Mouse (Mus musculus) lung, postnatal 0 days (tissue): ENCODE measurements around the gene Ccdc136. TPM values are rescaled to one million over a fixed set of nuclear protein-coding genes. Genes with fewer than 3 reads are reported as not detected.

Experiments used
- ATAC-seq: fragments of 200-750 bp; cut with Nextera tagmentation; 2 replicates; pipeline ENCODE4 v1.8.0; 2017; ENCODE audit warnings: moderate library complexity
- DNase-seq: peaks from one replicate; pipeline ENCODE4 v3.0.0-alpha.2; 2016; ENCODE audit warnings: low spot score
- H3K27ac ChIP-seq: fragments of 300-500 bp; sonication (generic); 2 replicates; pipeline ENCODE4 v1.5.1; 2014; ENCODE audit warnings: antibody characterized with exemption, mild to moderate bottlenecking, low read length, mixed read lengths
- H3K27me3 ChIP-seq: fragments of 300-500 bp; sonication (generic); replicated peaks from 2 replicates; pipeline ENCODE4 v1.6.1; 2014; ENCODE audit warnings: low read length, mixed read lengths; ENCODE audit not compliant: insufficient read depth
- H3K36me3 ChIP-seq: fragments of 300-500 bp; sonication (generic); 2 replicates; pipeline ENCODE4 v1.6.1; 2014; ENCODE audit warnings: low read length, mixed read lengths; ENCODE audit not compliant: insufficient read depth
- H3K4me1 ChIP-seq: fragments of 300-500 bp; sonication (generic); 2 replicates; pipeline ENCODE4 v1.6.1; 2014; ENCODE audit warnings: antibody characterized with exemption, low read depth, low read length, mixed read lengths; ENCODE audit not compliant: insufficient read depth
- H3K4me2 ChIP-seq: fragments of 300-500 bp; sonication (generic); replicated peaks from 2 replicates; pipeline ENCODE4 v1.6.1; 2014; ENCODE audit warnings: low read depth, mild to moderate bottlenecking, low read length, moderate library complexity, mixed read lengths
- H3K4me3 ChIP-seq: fragments of 300-500 bp; sonication (generic); 2 replicates; pipeline ENCODE4 v1.5.1; 2014; ENCODE audit warnings: low read depth, low read length
- H3K9ac ChIP-seq: fragments of 300-500 bp; sonication (generic); replicated peaks from 2 replicates; pipeline ENCODE4 v1.6.1; 2014; ENCODE audit warnings: low read depth, mild to moderate bottlenecking
- H3K9me3 ChIP-seq: fragments of 300-500 bp; sonication (generic); 2 replicates; pipeline ENCODE4 v1.6.1; 2016; ENCODE audit warnings: low read length, mixed read lengths
- CTCF ChIP-seq: IDR thresholded peaks from 2 replicates; pipeline ENCODE4 v1.5.1; 2016; ENCODE audit warnings: antibody characterized with exemption, mild to moderate bottlenecking
- EP300 ChIP-seq: IDR thresholded peaks from 2 replicates; pipeline ENCODE4 v1.6.1; 2016; ENCODE audit warnings: antibody characterized with exemption, mild to moderate bottlenecking, control low read depth
- WGBS: fragments of 180-500 bp; shearing (Covaris S2); extraction: QIAGEN DNeasy Blood & Tissue Kit; methylation state at CpG from one replicate; pipeline ENCODE4 v1.1.7; 2014; 5-methylcytosine and 5-hydroxymethylcytosine counted together
- microRNA-seq: library from miRNA; unstranded; fragments of <30 nt; microRNA quantifications from one replicate; pipeline ENCODE4, GENCODE M21; 2016
- polyA plus RNA-seq: library from polyadenylated mRNA; unstranded; fragments of >200 nt; fragmentation: Nextera tagmentation; extraction: Ambion mirVana; gene quantifications from 2 replicates; pipeline ENCODE4 v1.2.1, GENCODE M21; 2015

Ccdc136 gene
- polyA plus RNA-seq, 1 experiment from 2014 or later, result 3.0 TPM

- H3K4me2 ChIP-seq, result no peak overlapping the region
- no peak overlapping the region for H3K4me3 ChIP-seq
- WGBS, result 73% methylated on average over 2 of the region's 2 CpGs
- no peak for DNase-seq
- H3K4me1 ChIP-seq, result 0 out of 2 replicates have a peak, but pooled peaks cover 3% of the 10 kb centered on the region
- no peak overlapping the region for H3K9ac ChIP-seq
- no peaks in the 10 kb centered on the region for H3K9me3 ChIP-seq
- H3K27ac ChIP-seq, result no peak overlapping the region
- no peak for TF ChIP-seq EP300
- no peak for TF ChIP-seq CTCF
- ATAC-seq, result no peak
- no peaks in the 10 kb centered on the region for H3K27me3 ChIP-seq
- H3K36me3 ChIP-seq, result 0 out of 2 replicates have a peak, but pooled peaks cover 4% of the 10 kb centered on the region
These were observed 78.6 kb downstream of the Ccdc136 start for GRCm38 (mm10) chr6:29474736-29475135.

Small RNA genes lying within 50 kb of the gene (microRNA-seq; reads per million reads assigned to microRNA genes)
- not detected for gene Gm26220
- not detected for gene Gm44354

Other genes with a start within 250 kb of the Ccdc136 start
- gene Rbm28, start 231.3 kb upstream of the Ccdc136 start, polyA plus RNA-seq, result 16.9 and 19.1 TPM in 2 replicates
- 2.0 and 2.5 TPM in 2 replicates for gene Prrt4, start 216.7 kb upstream of the Ccdc136 start, polyA plus RNA-seq
- 93.8 and 106 TPM in 2 replicates for gene Impdh1, start 179.9 kb upstream of the Ccdc136 start, polyA plus RNA-seq
- gene Hilpda, start 123.8 kb upstream of the Ccdc136 start, polyA plus RNA-seq, result 126 and 150 TPM in 2 replicates
- gene Fam71f2, start 116.7 kb upstream of the Ccdc136 start, polyA plus RNA-seq, result 0.79 and 1.2 TPM in 2 replicates
- not detected in 2 replicates for gene Fam71f1, start 77.2 kb upstream of the Ccdc136 start, polyA plus RNA-seq
- gene Calu, start 48.2 kb upstream of the Ccdc136 start, polyA plus RNA-seq, result 232 and 238 TPM in 2 replicates
- gene Opn1sw, start 7.8 kb upstream of the Ccdc136 start, polyA plus RNA-seq, result 0.30 and 0.56 TPM in 2 replicates
- gene Flnc, start 36.9 kb downstream of the Ccdc136 start, polyA plus RNA-seq, result 1.2 and 1.5 TPM in 2 replicates
- 264 and 293 TPM in 2 replicates for gene Atp6v1f, start 71.4 kb downstream of the Ccdc136 start, polyA plus RNA-seq
- gene Atp6v1fnb, start 75.1 kb downstream of the Ccdc136 start, polyA plus RNA-seq, result not detected in 2 replicates
- 4.0 and 4.8 TPM in 2 replicates for gene Kcp, start 111.6 kb downstream of the Ccdc136 start, polyA plus RNA-seq
- 8.5 and 8.6 TPM in 2 replicates for gene Irf5, start 130.3 kb downstream of the Ccdc136 start, polyA plus RNA-seq
- gene Tnpo3, start 213.6 kb downstream of the Ccdc136 start, polyA plus RNA-seq, result 38.3 and 39.5 TPM in 2 replicates